Mouse (Mus musculus): Measurements from ENCODE around the gene Tusc2.
A peak's percentile ranks its signal among the peaks of the same experiment; 100 is the strongest.

Gene Tusc2

GRCm38 (mm10) chr9:107612191-107612944, 49.3 kb downstream of the Tusc2 start:
- DNase-seq, result peak; percentile 99

- peak; percentile 56 for DNase-seq
Measured at GRCm38 (mm10) chr9:107612945-107613569, 50.0 kb downstream of the Tusc2 start.

DNA sequence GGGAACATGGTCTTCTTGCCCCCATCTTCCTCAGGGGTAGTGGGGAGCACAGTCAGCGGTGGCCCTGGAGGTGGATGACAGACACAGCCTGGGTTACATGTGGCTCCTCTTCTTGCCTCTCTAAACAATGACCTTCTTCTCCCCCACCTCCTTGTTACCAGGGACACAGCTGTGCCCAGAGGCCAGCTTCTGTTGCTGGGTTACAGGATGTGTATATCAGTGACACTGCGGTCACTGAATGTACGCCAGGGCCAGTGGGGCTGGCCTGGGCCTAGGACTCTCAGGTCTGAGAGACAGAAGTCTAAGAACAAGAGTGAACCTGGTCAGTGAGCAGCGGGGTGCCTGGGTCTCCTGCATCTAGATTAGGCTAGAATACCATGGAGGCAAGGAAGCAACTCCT, 52.0 kb downstream of the Tusc2 start:
- peak; percentile 40 for DNase-seq

Measured in embryo, embryonic 11 days (tissue).